Mouse (Mus musculus) MEL (cell line): ENCODE results near the gene Mical3. TPM values are rescaled to one million over a fixed set of nuclear protein-coding genes. Genes with fewer than 3 reads are reported as not detected.

Experiments used
- DNase-seq: peaks from one replicate; pipeline ENCODE4 v3.0.0; 2011; ENCODE audit warnings: low read depth, low spot score
- H3K27ac ChIP-seq: 2 replicates; pipeline ENCODE4 v1.5.1; 2012; ENCODE audit warnings: low read depth, mild to moderate bottlenecking, control low read depth, low read length, moderate library complexity; ENCODE audit not compliant: control insufficient read depth
- H3K27me3 ChIP-seq, 2 experiments: fragments of 150-350 bp in 1 of 2; sonication (generic) in 1 of 2; 2 replicates each; pipeline ENCODE4 v1.6.1; 2012; ENCODE audit warnings: low read length in 2 of 2, mild to moderate bottlenecking in 2 of 2, improper control_type of control experiment in 1 of 2, moderate library complexity in 1 of 2; ENCODE audit not compliant: insufficient read depth in 2 of 2, control insufficient read depth in 1 of 2
- H3K36me3 ChIP-seq, 2 experiments: 2 replicates each; pipeline ENCODE4 v1.6.1; 2012 to 2014; ENCODE audit warnings: low read length in 2 of 2, improper control_type of control experiment in 1 of 2, inconsistent platforms in 1 of 2, mild to moderate bottlenecking in 1 of 2; ENCODE audit not compliant: insufficient read depth in 2 of 2, control insufficient read depth in 1 of 2
- H3K4me1 ChIP-seq, 2 experiments: fragments of 150-350 bp in 1 of 2; sonication (generic) in 1 of 2; 2 replicates each; pipeline ENCODE4 v1.6.1; 2012; ENCODE audit warnings: low read length in 2 of 2, improper control_type of control experiment in 1 of 2, mild to moderate bottlenecking in 1 of 2; ENCODE audit not compliant: insufficient read depth in 2 of 2, control insufficient read depth in 1 of 2
- H3K4me3 ChIP-seq, 2 experiments: fragments of 150-350 bp in 1 of 2; sonication (generic) in 1 of 2; 2 replicates each; pipeline ENCODE4 v1.5.1; 2012; ENCODE audit warnings: low read depth in 2 of 2, low read length in 2 of 2, mild to moderate bottlenecking in 2 of 2, moderate library complexity in 2 of 2, control low read depth in 1 of 2, improper control_type of control experiment in 1 of 2; ENCODE audit not compliant: control insufficient read depth in 1 of 2, insufficient read depth in 1 of 2
- H3K79me2 ChIP-seq: 2 replicates; pipeline ENCODE4 v1.6.1; 2012; ENCODE audit warnings: mild to moderate bottlenecking, low read length, moderate library complexity; ENCODE audit not compliant: control insufficient read depth, poor library complexity, insufficient read depth
- H3K9ac ChIP-seq: 2 replicates; pipeline ENCODE4 v1.6.1; 2012; ENCODE audit warnings: low read depth, mild to moderate bottlenecking, control low read depth, low read length, moderate library complexity; ENCODE audit not compliant: control insufficient read depth, poor library complexity, severe bottlenecking
- H3K9me3 ChIP-seq: fragments of 150-350 bp; sonication (generic); replicated peaks from 2 replicates; pipeline ENCODE4 v1.6.1; 2012; ENCODE audit warnings: mild to moderate bottlenecking, low read length, improper control_type of control experiment, moderate library complexity; ENCODE audit not compliant: insufficient read depth
- BHLHE40 ChIP-seq: IDR thresholded peaks from 2 replicates; pipeline ENCODE4 v1.6.1; 2012; ENCODE audit warnings: low read depth, mild to moderate bottlenecking, inconsistent platforms, low read length, improper control_type of control experiment, borderline replicate concordance
- CHD1 ChIP-seq: IDR thresholded peaks from 2 replicates; pipeline ENCODE4 v1.6.1; 2012; ENCODE audit warnings: low read depth, mild to moderate bottlenecking, inconsistent platforms, low read length, improper control_type of control experiment
- CHD2 ChIP-seq: IDR thresholded peaks from 2 replicates; pipeline ENCODE4 v1.6.1; 2011; ENCODE audit warnings: low read length, improper control_type of control experiment
- E2F4 ChIP-seq: IDR thresholded peaks from 2 replicates; pipeline ENCODE4 v1.6.1; 2011; ENCODE audit warnings: low read depth, low read length, improper control_type of control experiment, borderline replicate concordance
- ELF1 ChIP-seq: IDR thresholded peaks from 2 replicates; pipeline ENCODE4 v1.6.1; 2014; ENCODE audit warnings: low read depth, mild to moderate bottlenecking, inconsistent platforms, low read length, improper control_type of control experiment, moderate library complexity
- EP300 ChIP-seq, 2 experiments: IDR thresholded peaks; 2 replicates each; pipeline ENCODE4 v1.6.1; 2011; ENCODE audit warnings: improper control_type of control experiment in 2 of 2, low read length in 2 of 2, low read depth in 1 of 2, mild to moderate bottlenecking in 1 of 2
- ETS1 ChIP-seq: IDR thresholded peaks from 2 replicates; pipeline ENCODE4 v1.6.1; 2012; ENCODE audit warnings: low read depth, mild to moderate bottlenecking, inconsistent platforms, low read length, improper control_type of control experiment, moderate library complexity
- KAT2A ChIP-seq: conservative IDR thresholded peaks from 2 replicates; pipeline ENCODE4 v1.6.1; 2012; ENCODE audit warnings: low read depth, low read length, improper control_type of control experiment, inconsistent platforms
- MEF2A ChIP-seq: IDR thresholded peaks from 2 replicates; pipeline ENCODE4 v1.6.1; 2014; ENCODE audit warnings: low read depth, mild to moderate bottlenecking, inconsistent platforms, low read length, improper control_type of control experiment; ENCODE audit not compliant: poor library complexity, insufficient replicate concordance, severe bottlenecking; ENCODE audit errors: extremely low read depth
- MYC ChIP-seq: IDR thresholded peaks from 2 replicates; pipeline ENCODE4 v1.6.1; 2011; ENCODE audit warnings: low read depth, mild to moderate bottlenecking, low read length, improper control_type of control experiment, moderate library complexity
- NRF1 ChIP-seq: IDR thresholded peaks from 2 replicates; pipeline ENCODE4 v1.6.1; 2014; ENCODE audit warnings: low read depth, mild to moderate bottlenecking, inconsistent platforms, low read length, improper control_type of control experiment, moderate library complexity; ENCODE audit not compliant: poor library complexity, insufficient read depth, severe bottlenecking
- POLR2A ChIP-seq, 2 experiments: IDR thresholded peaks; 2 replicates each; pipeline ENCODE4 v1.6.1; 2011 to 2012; ENCODE audit warnings: low read length in 2 of 2, mild to moderate bottlenecking in 2 of 2, control low read depth in 1 of 2, improper control_type of control experiment in 1 of 2, low read depth in 1 of 2, moderate library complexity in 1 of 2; ENCODE audit not compliant: control insufficient read depth in 1 of 2, insufficient read depth in 1 of 2, poor library complexity in 1 of 2
- POLR2AphosphoS5 ChIP-seq: IDR thresholded peaks from 2 replicates; pipeline ENCODE4 v1.6.1; 2012; ENCODE audit warnings: low read depth, borderline replicate concordance, mild to moderate bottlenecking, inconsistent platforms, low read length, moderate library complexity, mixed read lengths
- RAD21 ChIP-seq: IDR thresholded peaks from 2 replicates; pipeline ENCODE4 v1.6.1; 2011; ENCODE audit warnings: mild to moderate bottlenecking, low read depth, low read length, improper control_type of control experiment
- TAL1 ChIP-seq: IDR thresholded peaks from 2 replicates; pipeline ENCODE4 v1.6.1; 2012; ENCODE audit warnings: mild to moderate bottlenecking, inconsistent platforms, low read length, moderate library complexity, mixed read lengths
- TBP ChIP-seq: IDR thresholded peaks from 2 replicates; pipeline ENCODE4 v1.8.0; 2011; ENCODE audit warnings: low read depth, low read length, improper control_type of control experiment
- TCF12 ChIP-seq: IDR thresholded peaks from 2 replicates; pipeline ENCODE4 v1.6.1; 2014; ENCODE audit warnings: low read depth, mild to moderate bottlenecking, inconsistent platforms, low read length, improper control_type of control experiment, moderate library complexity
- USF2 ChIP-seq, 2 experiments: IDR thresholded peaks; 2 replicates each; pipeline ENCODE4 v1.6.1; 2011 to 2012; ENCODE audit warnings: improper control_type of control experiment in 2 of 2, low read length in 2 of 2, borderline replicate concordance in 1 of 2, inconsistent platforms in 1 of 2, low read depth in 1 of 2, mild to moderate bottlenecking in 1 of 2; ENCODE audit not compliant: insufficient read depth in 1 of 2
- ZC3H11A ChIP-seq: IDR thresholded peaks from 2 replicates; pipeline ENCODE4 v1.6.1; 2012; ENCODE audit warnings: low read depth, mild to moderate bottlenecking, inconsistent platforms, low read length, improper control_type of control experiment
- ZKSCAN1 ChIP-seq: IDR thresholded peaks from 2 replicates; pipeline ENCODE4 v1.6.1; 2012; ENCODE audit warnings: low read depth, mild to moderate bottlenecking, inconsistent platforms, low read length, improper control_type of control experiment, moderate library complexity
- ZNF384 ChIP-seq: IDR thresholded peaks from 2 replicates; pipeline ENCODE4 v1.6.1; 2012; ENCODE audit warnings: low read depth, mild to moderate bottlenecking, inconsistent platforms, low read length, improper control_type of control experiment
- polyA plus RNA-seq, 2 experiments: library from polyadenylated mRNA; stranded (reverse) in 1 of 2; unstranded in 1 of 2; fragments of >175 nt in 1 of 2; fragments of >200 nt in 1 of 2; gene quantifications; 2 replicates each; pipeline versions ENCODE4 v1.2.1 to v1.2.4; 2012; ENCODE audit warnings: low replicate concordance in 2 of 2, low read depth in 1 of 2; ENCODE audit not compliant: insufficient read length in 2 of 2, insufficient read depth in 1 of 2, missing spikeins in 1 of 2
- total RNA-seq: library from RNA; depleted of rRNA; stranded (reverse); fragments of 300-350 nt; gene quantifications from 2 replicates; pipeline ENCODE4 v1.2.3, GENCODE M21; 2012

Gene Mical3
- total and polyA plus RNA-seq, 3 experiments = 19.8 to 125 (median 31.4) TPM

GRCm38 (mm10) chr6:121166098-121166552, 35.3 kb upstream of the Mical3 start:
- Histone ChIP-seq H3K4me1 (0 out of 4 replicates have a peak, but pooled peaks cover 0 to 2% of the 10 kb centered on the region in 2 experiments), H3K36me3 (no peaks in the 10 kb centered on the region), H3K27ac (no peak overlapping the region), H3K9ac (no peak overlapping the region), H3K9me3 (no peaks in the 10 kb centered on the region)
- TF ChIP-seq TBP (no peak), ZC3H11A (no peak), USF2 (IDR thresholded peaks at IDR 0.05; ENCODE audit: borderline replicate concordance in 1 of 2, insufficient read depth in 1 of 2, low read depth in 1 of 2, low read length in 2 of 2) (no peak)
- TF ChIP-seq, all 39 proteins: peak for 0
- Histone ChIP-seq H3K4me3 (no peak overlapping the region), H3K27me3 (peaks cover 7 to 9% of the 10 kb centered on the region in 2 experiments), H3K79me2 (no peaks in the 10 kb centered on the region)
- DNase-seq = no peak

- Histone ChIP-seq H3K27ac (no peak overlapping the region), H3K4me3 (no peak overlapping the region), H3K9ac (no peak overlapping the region), H3K4me1 (peaks cover 6 to 25% of the 10 kb centered on the region in 2 experiments; a peak in 3 of 4 replicates), H3K9me3 (no peaks in the 10 kb centered on the region)
- no peak for TF ChIP-seq ZKSCAN1
- no peak for TF ChIP-seq ETS1
- TF ChIP-seq USF2 (IDR thresholded peaks at IDR 0.05; ENCODE audit: borderline replicate concordance in 1 of 2, insufficient read depth in 1 of 2, low read depth in 1 of 2, low read length in 2 of 2) = no peak
- TF ChIP-seq MEF2A = no peak
- TF ChIP-seq CHD1 = no peak
- no peak for TF ChIP-seq TBP
- no peak for TF ChIP-seq POLR2A (IDR thresholded peaks at IDR 0.05; ENCODE audit: control insufficient read depth in 1 of 2, insufficient read depth in 1 of 2, low read depth in 1 of 2, low read length in 2 of 2, poor library complexity in 1 of 2)
- no peak for TF ChIP-seq EP300 (IDR thresholded peaks at IDR 0.05; ENCODE audit: low read depth in 1 of 2, low read length in 2 of 2)
- TF ChIP-seq E2F4 = no peak
- no peak for TF ChIP-seq MYC
- TF ChIP-seq BHLHE40 = no peak
- TF ChIP-seq ELF1 = no peak
- no peak for TF ChIP-seq ZNF384
- no peak for TF ChIP-seq NRF1
- TF ChIP-seq POLR2AphosphoS5 = no peak
- no peak for TF ChIP-seq KAT2A
- TF ChIP-seq CHD2 = no peak
- TF ChIP-seq TCF12 = no peak
- TF ChIP-seq RAD21 = no peak
- TF ChIP-seq TAL1 = no peak
- TF ChIP-seq, all 39 proteins: peak for 0
- Histone ChIP-seq H3K36me3 (peaks cover 0 to 8% of the 10 kb centered on the region in 2 experiments; a peak in 2 of 4 replicates), H3K79me2 (no peaks in the 10 kb centered on the region), H3K27me3 (no peaks in the 10 kb centered on the region; a peak in 2 of 4 replicates)
- no peak for DNase-seq
These were observed 31.8 kb upstream of the Mical3 start for GRCm38 (mm10) chr6:121162616-121163015.
